Mouse (Mus musculus) forebrain, embryonic 11.5 days (tissue): ENCODE measurements around the gene Dnajc13. TPM values are rescaled to one million over a fixed set of nuclear protein-coding genes. Genes with fewer than 3 reads are reported as not detected.

Experiments
- ATAC-seq: fragments of 200-750 bp; cut with Nextera tagmentation; replicated peaks from 2 replicates; pipeline ENCODE4 v1.8.0; 2017; ENCODE audit warnings: moderate TSS enrichment; ENCODE audit not compliant: low FRiP score
- DNase-seq: peaks from one replicate; pipeline ENCODE4 v3.0.0-alpha.2; 2017; ENCODE audit warnings: low spot score
- H3K27ac ChIP-seq: fragments of 300-500 bp; sonication (generic); 2 replicates; pipeline ENCODE4 v1.5.1; 2014; ENCODE audit warnings: low read depth, low read length
- H3K27me3 ChIP-seq: fragments of 300-500 bp; sonication (generic); 2 replicates; pipeline ENCODE4 v1.6.1; 2014; ENCODE audit warnings: mild to moderate bottlenecking, low read length, mixed read lengths; ENCODE audit not compliant: control insufficient read depth, insufficient read depth
- H3K36me3 ChIP-seq: fragments of 300-500 bp; sonication (generic); 2 replicates; pipeline ENCODE4 v1.6.1; 2014; ENCODE audit warnings: mild to moderate bottlenecking, low read length, moderate library complexity, mixed read lengths; ENCODE audit not compliant: control insufficient read depth, insufficient read depth
- H3K4me1 ChIP-seq: fragments of 300-500 bp; sonication (generic); replicated peaks from 2 replicates; pipeline ENCODE4 v1.6.1; 2014; ENCODE audit warnings: low read length, mixed read lengths; ENCODE audit not compliant: control insufficient read depth, insufficient read depth
- H3K4me2 ChIP-seq: fragments of 300-500 bp; sonication (generic); 2 replicates; pipeline ENCODE4 v1.6.1; 2014; ENCODE audit warnings: low read depth, mild to moderate bottlenecking, low read length, moderate library complexity, mixed read lengths; ENCODE audit not compliant: severe bottlenecking
- H3K4me3 ChIP-seq: fragments of 300-500 bp; sonication (generic); 2 replicates; pipeline ENCODE4 v1.5.1; 2014; ENCODE audit warnings: low read depth, low read length
- H3K9ac ChIP-seq: fragments of 300-500 bp; sonication (generic); 2 replicates; pipeline ENCODE4 v1.6.1; 2014; ENCODE audit warnings: low read length
- H3K9me3 ChIP-seq: fragments of 300-500 bp; sonication (generic); 2 replicates; pipeline ENCODE4 v1.6.1; 2016; ENCODE audit warnings: low read length, mixed read lengths; ENCODE audit not compliant: control insufficient read depth
- WGBS: fragments of 180-500 bp; shearing (Covaris S2); extraction: QIAGEN DNeasy Blood & Tissue Kit; methylation state at CpG from one replicate; pipeline ENCODE4 v1.1.7; 2014; 5-methylcytosine and 5-hydroxymethylcytosine counted together
- polyA plus RNA-seq: library from polyadenylated mRNA; unstranded; fragments of >200 nt; fragmentation: Nextera tagmentation; extraction: Ambion mirVana; gene quantifications from 2 replicates; pipeline ENCODE4 v1.2.1, GENCODE M21; 2014

Dnajc13 gene
- polyA plus RNA-seq, 1 experiment from 2014 or later: 24.1 TPM

GRCm38 (mm10) chr9:104165926-104166325 is 96.8 kb downstream of the Dnajc13 start:
- no peak overlapping the region for H3K9ac ChIP-seq
- no peak for DNase-seq
- H3K9me3 ChIP-seq: no peaks in the 10 kb centered on the region
- no peak for ATAC-seq
- no peak overlapping the region for H3K27ac ChIP-seq
- H3K4me1 ChIP-seq: no peaks in the 10 kb centered on the region
- H3K27me3 ChIP-seq: no peaks in the 10 kb centered on the region
- H3K36me3 ChIP-seq: peaks cover 9% of the 10 kb centered on the region; the same call in 1 of the 2 replicates
- WGBS: 91% methylated on average over 5 of the region's 5 CpGs
- H3K4me2 ChIP-seq: no peak overlapping the region
- no peak overlapping the region for H3K4me3 ChIP-seq

- H3K27ac ChIP-seq: no peak overlapping the region
- H3K4me2 ChIP-seq: no peak overlapping the region
- no peaks in the 10 kb centered on the region for H3K9me3 ChIP-seq
- DNase-seq (no peak), ATAC-seq (no peak)
- no peaks in the 10 kb centered on the region for H3K4me1 ChIP-seq
- WGBS: 88% methylated on average over 5 of the region's 5 CpGs
- H3K36me3 ChIP-seq: peaks cover 11% of the 10 kb centered on the region; the same call in 1 of the 2 replicates
- no peaks in the 10 kb centered on the region for H3K27me3 ChIP-seq
- H3K4me3 ChIP-seq: no peak overlapping the region
- H3K9ac ChIP-seq: no peak overlapping the region
Observed at GRCm38 (mm10) chr9:104164194-104164593, 98.5 kb downstream of the Dnajc13 start.

GRCm38 (mm10) chr9:104161117-104161516 is 101.6 kb downstream of the Dnajc13 start:
- H3K4me1 ChIP-seq: no peaks in the 10 kb centered on the region
- ATAC-seq (no peak), DNase-seq (no peak)
- H3K36me3 ChIP-seq: peaks cover 11% of the 10 kb centered on the region; the same call in 1 of the 2 replicates
- no peak overlapping the region for H3K9ac ChIP-seq
- H3K9me3 ChIP-seq: no peaks in the 10 kb centered on the region
- H3K4me2 ChIP-seq: no peak overlapping the region
- no peaks in the 10 kb centered on the region for H3K27me3 ChIP-seq
- WGBS: 88% methylated on average over 7 of the region's 7 CpGs
- H3K4me3 ChIP-seq: no peak overlapping the region
- H3K27ac ChIP-seq: no peak overlapping the region

GRCm38 (mm10) chr9:104157291-104157690 is 105.4 kb downstream of the Dnajc13 start:
- Histone ChIP-seq H3K36me3 (peaks cover 25% of the 10 kb centered on the region; the same call in 1 of the 2 replicates), H3K27ac (no peak overlapping the region), H3K4me3 (no peak overlapping the region), H3K4me2 (no peak overlapping the region), H3K4me1 (no peaks in the 10 kb centered on the region), H3K27me3 (no peaks in the 10 kb centered on the region), H3K9me3 (no peaks in the 10 kb centered on the region), H3K9ac (no peak overlapping the region)
- no peak for DNase-seq
- WGBS: 95% methylated on average over 7 of the region's 7 CpGs
- no peak for ATAC-seq

GRCm38 (mm10) chr9:104156506-104156905 is 106.2 kb downstream of the Dnajc13 start:
- H3K4me3 ChIP-seq: no peak overlapping the region
- no peak overlapping the region for H3K27ac ChIP-seq
- no peaks in the 10 kb centered on the region for H3K27me3 ChIP-seq
- no peaks in the 10 kb centered on the region for H3K4me1 ChIP-seq
- WGBS: 96% methylated on average over 8 of the region's 8 CpGs
- no peak for DNase-seq
- ATAC-seq: no peak
- no peak overlapping the region for H3K4me2 ChIP-seq
- no peaks in the 10 kb centered on the region for H3K9me3 ChIP-seq
- peaks cover 25% of the 10 kb centered on the region; the same call in 1 of the 2 replicates for H3K36me3 ChIP-seq
- no peak overlapping the region for H3K9ac ChIP-seq

- no peak for DNase-seq
- H3K27me3 ChIP-seq: no peaks in the 10 kb centered on the region
- peaks cover 22% of the 10 kb centered on the region; the same call in 1 of the 2 replicates for H3K36me3 ChIP-seq
- H3K27ac ChIP-seq: no peak overlapping the region
- no peak overlapping the region for H3K4me2 ChIP-seq
- 96% methylated on average over 14 of the region's 14 CpGs for WGBS
- H3K9ac ChIP-seq: no peak overlapping the region
- no peaks in the 10 kb centered on the region for H3K9me3 ChIP-seq
- H3K4me1 ChIP-seq: no peaks in the 10 kb centered on the region
- H3K4me3 ChIP-seq: no peak overlapping the region
- no peak for ATAC-seq
Observed at GRCm38 (mm10) chr9:104155100-104155715, 107.5 kb downstream of the Dnajc13 start.

- Histone ChIP-seq H3K4me3 (no peak overlapping the region), H3K27ac (no peak overlapping the region), H3K36me3 (peaks cover 20% of the 10 kb centered on the region; the same call in 1 of the 2 replicates), H3K9me3 (no peaks in the 10 kb centered on the region), H3K4me2 (no peak overlapping the region), H3K9ac (no peak overlapping the region), H3K27me3 (no peaks in the 10 kb centered on the region), H3K4me1 (no peaks in the 10 kb centered on the region)
- DNase-seq (no peak), ATAC-seq (no peak)
- WGBS: 95% methylated on average over 7 of the region's 7 CpGs
Observed at GRCm38 (mm10) chr9:104152121-104152520, 110.6 kb downstream of the Dnajc13 start.

GRCm38 (mm10) chr9:104148969-104149368 is 113.8 kb downstream of the Dnajc13 start:
- no peak overlapping the region for H3K9ac ChIP-seq
- no peak overlapping the region for H3K27ac ChIP-seq
- H3K9me3 ChIP-seq: no peaks in the 10 kb centered on the region
- no peaks in the 10 kb centered on the region for H3K27me3 ChIP-seq
- no peak overlapping the region for H3K4me2 ChIP-seq
- H3K36me3 ChIP-seq: peaks cover 9% of the 10 kb centered on the region; the same call in 1 of the 2 replicates
- no peak overlapping the region for H3K4me3 ChIP-seq
- 87% methylated on average over 7 of the region's 7 CpGs for WGBS
- H3K4me1 ChIP-seq: no peaks in the 10 kb centered on the region
- DNase-seq: no peak
- ATAC-seq: no peak

- H3K27ac ChIP-seq: no peak overlapping the region
- no peaks in the 10 kb centered on the region for H3K4me1 ChIP-seq
- 83% methylated on average over 7 of the region's 7 CpGs for WGBS
- no peak for ATAC-seq
- DNase-seq: no peak
- H3K4me3 ChIP-seq: no peak overlapping the region
- H3K27me3 ChIP-seq: no peaks in the 10 kb centered on the region
- no peaks in the 10 kb centered on the region for H3K9me3 ChIP-seq
- H3K4me2 ChIP-seq: no peak overlapping the region
- no peak overlapping the region for H3K9ac ChIP-seq
- H3K36me3 ChIP-seq: no peaks in the 10 kb centered on the region; the same call in 1 of the 2 replicates
Observed at GRCm38 (mm10) chr9:104146683-104147082, 116.0 kb downstream of the Dnajc13 start.
